Mouse (Mus musculus): ENCODE results near the gene Chaf1b.

DNA sequence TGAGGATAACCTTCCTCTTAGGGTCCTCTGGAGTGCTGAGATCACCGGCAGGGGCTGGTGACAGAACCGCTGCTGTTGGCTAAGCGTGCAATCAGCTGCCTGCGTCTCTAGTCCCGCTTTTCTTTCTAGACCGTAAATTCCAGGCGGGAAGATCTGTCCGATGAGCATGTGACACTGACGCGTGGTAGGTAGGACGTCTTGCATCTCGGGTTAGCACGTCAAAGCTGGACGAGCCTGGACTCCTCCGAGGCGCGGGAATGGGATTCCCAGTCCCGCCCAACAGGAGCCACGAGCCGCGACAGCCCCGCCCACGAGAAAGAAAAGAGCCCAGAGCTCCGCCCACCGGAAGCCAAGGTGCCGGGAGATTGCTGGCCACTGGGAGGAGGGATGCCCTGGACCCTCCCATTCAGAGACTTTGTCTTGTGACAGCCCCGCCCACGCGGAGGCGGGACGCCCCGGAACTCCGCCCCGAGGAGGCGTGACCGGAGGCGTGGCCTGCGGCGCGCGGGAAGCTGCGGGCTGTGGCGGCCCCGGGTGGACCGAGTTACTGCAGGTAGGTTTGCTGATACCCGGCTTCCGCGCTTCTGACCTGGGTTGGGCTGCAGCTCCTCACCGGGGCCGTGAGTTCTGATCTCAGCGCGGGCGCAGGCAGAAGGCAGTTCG is at the start of gene Chaf1b:
- 0 out of 2 replicates have a peak, but pooled peaks have one; percentile 11 for TF ChIP-seq CTCF (IDR thresholded peaks at IDR 0.05; ENCODE audit: extremely low read depth, insufficient read length, insufficient replicate concordance, low read depth, low read length)
- TF ChIP-seq POLR2A (IDR thresholded peaks at IDR 0.05; ENCODE audit: low read depth, low read length): peak; percentile 32; the same call in 1 of the 2 replicates
